Mouse (Mus musculus): ENCODE measurements at regions not wholly inside any gene's neighbourhood (a gene's known extent, or its start where the extent isn't known, plus 50 kb on each side); places are given as distances from the start of the nearest gene placed in this dataset.

DNA sequence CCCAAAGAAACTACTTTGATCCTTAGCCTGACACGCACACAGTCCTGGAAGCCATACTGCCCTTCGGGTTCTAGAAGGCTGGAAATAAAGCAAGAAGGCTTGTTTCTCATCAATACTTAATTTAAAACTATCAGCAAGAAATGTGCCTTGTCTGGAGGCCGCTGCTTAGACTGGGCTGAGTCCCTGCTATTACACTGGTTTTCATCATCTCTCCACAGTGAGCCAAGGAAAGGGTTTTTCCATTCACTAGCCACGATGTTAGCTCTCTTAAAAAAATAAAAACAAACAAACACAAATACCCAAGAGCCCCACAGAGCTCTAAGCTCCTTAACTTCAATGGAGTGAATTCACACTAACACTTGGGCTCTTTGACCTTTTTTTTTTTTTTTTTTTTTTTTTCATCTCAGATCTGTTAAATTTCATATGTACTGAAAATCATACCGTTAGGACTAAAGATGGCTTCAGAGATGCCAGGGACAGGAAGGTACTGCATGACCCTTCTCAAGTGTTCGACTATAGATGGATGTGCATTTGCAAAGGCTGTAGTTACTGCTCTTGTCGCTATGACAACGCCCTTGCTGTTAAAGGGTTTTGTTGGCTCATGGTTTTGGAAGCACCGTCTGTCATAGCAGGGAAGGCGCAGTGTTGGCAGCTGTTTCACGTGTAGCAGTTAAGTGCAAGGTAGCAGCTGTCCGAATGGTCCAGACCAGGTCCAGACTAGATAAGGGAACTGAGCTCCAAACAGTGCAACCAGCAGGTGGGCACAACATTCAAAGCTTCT lies 98.1 kb upstream of the Klf14 start:
- in situ Hi-C loops (cut with MboI; ENCODE audit: low pct_unique_long_range_greater_than_20kb in 1 of 2, low sequenced_read_pairs in 2 of 2, unreplicated experiment in 1 of 2), result no loop called here

DNA sequence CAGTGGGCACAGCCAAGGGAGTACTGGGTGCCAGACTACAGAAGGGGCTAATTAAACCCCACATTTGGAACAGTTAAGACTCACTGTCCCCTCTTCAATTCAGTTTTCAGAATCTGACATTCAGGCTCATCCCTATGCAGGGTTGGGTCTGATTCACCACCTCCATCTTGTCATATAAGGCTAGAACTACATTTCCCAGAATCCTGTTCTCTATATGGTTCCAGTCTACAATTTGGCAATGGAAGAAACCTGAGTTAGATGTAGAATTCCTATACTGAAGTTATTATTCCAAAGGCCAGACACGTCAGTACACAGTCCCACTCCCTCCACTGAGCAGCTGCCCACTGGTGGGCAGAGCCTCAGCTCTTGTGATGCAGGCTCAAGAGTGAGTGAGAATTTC lies 99.4 kb upstream of the Klf14 start:
- in situ Hi-C loops (cut with MboI; ENCODE audit: low pct_unique_long_range_greater_than_20kb in 1 of 2, low sequenced_read_pairs in 2 of 2, unreplicated experiment in 1 of 2), result no loop called here

DNA sequence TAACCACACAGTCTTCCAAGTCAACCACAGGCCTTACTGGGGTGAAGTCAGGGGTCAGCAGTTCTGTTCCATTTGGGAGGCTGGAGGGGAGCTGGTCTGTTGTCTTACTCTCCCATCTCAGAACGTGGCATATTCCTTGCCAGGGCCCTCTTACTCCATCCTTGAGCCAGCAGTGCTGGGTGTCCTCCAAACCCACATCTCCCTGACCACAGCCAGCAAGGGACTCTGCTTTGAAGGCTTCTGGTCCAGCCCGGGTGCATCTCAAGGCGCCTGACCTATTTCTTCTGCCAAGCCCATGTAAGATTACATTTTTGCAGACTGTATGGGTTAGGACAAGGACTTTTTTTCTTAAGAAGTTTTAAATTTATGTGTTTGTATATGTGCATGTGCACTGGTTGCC lies 100.1 kb upstream of the Klf14 start:
- in situ Hi-C loops (cut with MboI; ENCODE audit: low pct_unique_long_range_greater_than_20kb in 1 of 2, low sequenced_read_pairs in 2 of 2, unreplicated experiment in 1 of 2), result no loop called here

DNA sequence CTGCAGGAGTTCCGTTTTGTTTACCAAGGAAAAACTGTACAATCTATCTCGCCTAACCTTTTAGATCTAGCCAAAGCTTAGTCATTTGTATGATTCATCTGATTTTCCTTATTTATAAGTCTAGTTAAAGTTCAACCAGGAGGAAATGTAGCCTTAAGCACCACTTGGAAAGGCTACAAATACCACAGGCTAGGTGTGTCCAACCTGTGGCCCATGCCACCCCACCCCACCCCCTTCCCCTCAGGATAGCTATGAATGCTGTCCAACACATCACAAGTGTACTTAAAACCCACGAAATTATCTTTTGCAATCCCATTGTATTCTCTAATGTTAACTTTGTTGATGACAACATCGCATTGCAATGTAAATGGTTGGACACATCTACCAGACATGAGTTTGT lies 102.9 kb upstream of the Klf14 start:
- in situ Hi-C loops (cut with MboI; ENCODE audit: low pct_unique_long_range_greater_than_20kb in 1 of 2, low sequenced_read_pairs in 2 of 2, unreplicated experiment in 1 of 2), result loop anchor here in 1 of 2 experiments (10.0 kb wide), 1 partner anchor 113 kb away; no protein-coding TSS in a partner anchor

DNA sequence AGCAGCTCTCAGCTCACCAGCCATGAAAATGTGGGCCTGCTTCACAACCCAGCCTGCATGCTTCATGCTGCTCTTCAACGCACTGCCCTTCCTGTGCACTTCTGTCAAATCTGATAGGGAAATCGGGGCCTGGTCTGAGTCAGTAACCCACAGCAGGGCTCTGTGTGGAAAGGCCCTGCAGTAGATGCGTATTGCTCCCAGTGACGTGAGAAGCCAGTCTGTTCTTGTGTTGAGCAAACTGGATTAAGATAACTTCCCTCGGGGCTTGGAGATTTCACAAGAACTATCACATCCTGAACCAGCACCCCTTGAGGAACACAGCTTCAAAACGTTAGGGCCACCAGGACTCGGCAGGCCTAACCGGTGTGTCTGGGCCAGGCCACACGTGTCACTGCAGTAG lies 106.5 kb upstream of the Klf14 start:
- in situ Hi-C loops (cut with MboI; ENCODE audit: low pct_unique_long_range_greater_than_20kb in 1 of 2, low sequenced_read_pairs in 2 of 2, unreplicated experiment in 1 of 2), result loop anchor here in 1 of 2 experiments (10.0 kb wide), 1 partner anchor 109 kb away; no protein-coding TSS in a partner anchor

DNA sequence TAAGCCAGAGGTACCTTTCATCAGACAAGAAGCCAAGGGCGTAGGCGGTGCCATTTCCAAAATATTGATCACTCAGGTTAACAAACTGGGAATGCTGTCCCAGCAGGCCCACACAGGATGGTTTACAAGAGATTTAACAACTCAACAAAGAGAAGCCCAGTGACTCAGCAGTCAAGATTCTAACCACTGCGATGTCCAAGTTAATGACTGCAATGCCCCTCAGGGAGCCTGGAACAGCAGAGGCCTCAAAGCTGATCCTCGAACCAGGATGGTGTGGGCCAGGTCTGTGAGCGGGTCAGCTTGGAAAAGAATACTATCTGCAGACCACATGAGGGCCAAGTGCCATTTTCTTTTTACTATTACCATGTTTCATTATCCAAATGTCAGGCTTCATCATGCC lies 108.0 kb upstream of the Klf14 start:
- in situ Hi-C loops (cut with MboI; ENCODE audit: low pct_unique_long_range_greater_than_20kb in 1 of 2, low sequenced_read_pairs in 2 of 2, unreplicated experiment in 1 of 2), result loop anchor here in 1 of 2 experiments (10.0 kb wide), 1 partner anchor 108 kb away; no protein-coding TSS in a partner anchor

DNA sequence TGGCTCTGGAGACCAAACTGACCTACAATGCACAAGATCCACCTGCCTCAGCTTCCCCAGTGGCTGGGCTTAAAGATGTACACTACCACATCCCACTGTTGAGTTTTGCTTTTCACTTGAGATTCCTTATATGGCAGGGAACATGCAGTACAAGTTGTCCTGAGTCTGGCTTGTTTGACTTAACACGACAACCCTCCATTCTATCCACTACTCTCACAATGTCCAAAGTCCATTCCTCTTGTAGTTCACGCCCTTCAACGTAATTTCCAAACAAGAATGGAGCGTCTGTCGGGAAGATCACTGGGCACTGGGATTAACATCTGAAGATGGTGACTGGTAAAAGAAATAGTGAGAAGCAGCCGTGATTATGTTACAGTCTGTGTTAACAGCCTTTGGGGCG lies 108.6 kb upstream of the Klf14 start:
- in situ Hi-C loops (cut with MboI; ENCODE audit: low pct_unique_long_range_greater_than_20kb in 1 of 2, low sequenced_read_pairs in 2 of 2, unreplicated experiment in 1 of 2), result loop anchor here in 1 of 2 experiments (10.0 kb wide), 1 partner anchor 107 kb away; no protein-coding TSS in a partner anchor

DNA sequence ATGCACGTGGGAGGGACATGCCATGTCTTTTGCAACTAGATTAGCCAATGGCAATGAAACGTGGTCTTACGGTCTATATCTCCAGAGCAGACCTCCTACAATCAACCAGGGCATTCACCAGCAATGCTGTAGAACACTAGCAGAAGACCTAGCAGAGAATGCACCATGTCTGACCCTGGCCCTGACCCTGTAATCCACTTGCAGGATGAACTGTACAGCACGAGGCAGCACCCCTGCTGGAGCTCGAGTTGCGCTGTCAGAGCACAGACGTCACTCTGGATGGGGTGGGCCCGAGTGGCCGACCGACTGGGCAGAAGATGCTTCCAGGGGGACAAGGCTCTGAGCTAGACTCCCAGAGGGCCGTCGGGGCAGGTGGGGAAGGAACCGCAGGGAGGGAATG lies 110.4 kb upstream of the Klf14 start:
- in situ Hi-C loops (cut with MboI; ENCODE audit: low pct_unique_long_range_greater_than_20kb in 1 of 2, low sequenced_read_pairs in 2 of 2, unreplicated experiment in 1 of 2), result loop anchor here in 1 of 2 experiments (10.0 kb wide), 1 partner anchor 106 kb away; no protein-coding TSS in a partner anchor

DNA sequence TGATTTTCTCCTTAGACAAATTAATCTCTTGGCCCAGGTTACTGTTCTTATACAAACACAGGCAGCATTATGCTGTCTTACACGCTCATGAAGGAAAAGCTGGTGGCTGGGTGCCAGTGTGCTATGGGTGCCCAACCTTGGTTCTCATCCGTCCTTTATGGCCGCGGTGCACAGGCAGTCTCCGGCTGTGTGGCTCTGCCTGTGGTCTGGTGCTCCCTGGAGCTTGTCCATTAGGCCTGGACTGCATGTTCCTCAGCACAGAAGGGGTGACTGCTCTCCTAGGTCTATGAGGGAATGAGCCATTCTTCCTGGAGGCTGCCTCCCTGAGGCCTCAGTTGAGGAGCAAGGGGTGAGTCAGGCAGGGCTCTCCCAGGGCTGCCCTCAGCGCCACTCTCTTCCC lies 111.7 kb upstream of the Klf14 start:
- in situ Hi-C loops (cut with MboI; ENCODE audit: low pct_unique_long_range_greater_than_20kb in 1 of 2, low sequenced_read_pairs in 2 of 2, unreplicated experiment in 1 of 2), result no loop called here

DNA sequence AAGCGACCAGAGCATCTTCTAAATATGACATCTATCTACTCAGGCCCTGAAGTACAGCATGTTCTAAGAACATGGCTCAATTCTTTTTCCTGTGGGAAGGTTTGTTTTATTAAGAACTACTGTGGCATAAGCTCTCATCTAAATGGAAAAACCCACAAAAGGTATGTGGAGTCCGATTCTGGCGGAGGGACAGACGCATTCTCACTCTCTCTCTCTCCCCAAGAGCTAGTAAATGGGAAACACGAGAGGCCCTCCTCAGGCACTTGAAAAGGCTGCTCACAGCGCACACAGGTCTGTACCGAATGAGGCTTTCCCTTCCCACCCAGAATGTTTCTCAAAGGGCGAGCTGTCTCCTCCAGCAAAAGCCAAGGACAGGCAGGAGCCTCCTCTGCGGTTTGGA lies 112.1 kb upstream of the Klf14 start:
- in situ Hi-C loops (cut with MboI; ENCODE audit: low pct_unique_long_range_greater_than_20kb in 1 of 2, low sequenced_read_pairs in 2 of 2, unreplicated experiment in 1 of 2), result no loop called here

DNA sequence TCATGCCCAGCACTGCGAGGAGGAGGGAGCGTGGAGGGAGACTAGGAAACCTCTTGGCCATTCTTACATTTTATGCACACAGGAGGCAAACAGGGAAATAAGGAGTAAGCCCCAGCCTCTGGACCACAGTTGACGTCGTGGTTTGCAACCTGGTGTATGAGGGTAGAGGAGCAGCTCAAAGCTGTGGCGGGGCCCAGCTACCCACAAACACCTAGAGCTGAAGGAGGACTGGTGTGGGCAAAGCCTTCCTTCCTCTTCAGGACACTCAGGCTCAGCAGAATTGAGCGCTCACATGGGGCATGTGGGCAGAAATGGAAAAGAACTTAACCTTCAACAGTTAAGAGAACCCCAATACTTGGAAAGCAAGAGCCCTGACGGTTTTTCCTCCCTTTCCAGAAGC lies 113.2 kb upstream of the Klf14 start:
- in situ Hi-C loops (cut with MboI; ENCODE audit: low pct_unique_long_range_greater_than_20kb in 1 of 2, low sequenced_read_pairs in 2 of 2, unreplicated experiment in 1 of 2), result no loop called here

DNA sequence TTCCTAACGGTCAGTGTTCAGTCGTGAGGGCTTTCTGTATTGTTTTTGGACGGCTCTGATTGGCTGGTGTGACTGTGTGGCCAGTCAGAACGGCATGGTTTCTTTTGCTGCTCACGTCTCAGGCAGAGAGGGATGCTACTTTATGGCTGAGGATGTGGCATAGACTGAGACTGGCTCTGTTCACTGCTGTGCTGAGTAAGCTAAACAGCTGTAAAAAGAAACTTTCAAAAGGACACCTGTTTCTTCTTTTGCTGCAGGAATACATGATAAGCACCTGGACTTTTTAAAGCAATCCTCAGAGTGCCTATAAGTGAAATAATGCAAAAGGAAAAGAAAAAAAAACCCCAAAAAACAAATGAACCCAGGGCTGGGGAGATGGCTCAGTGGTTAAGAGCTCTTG lies 113.7 kb upstream of the Klf14 start:
- in situ Hi-C loops (cut with MboI; ENCODE audit: low pct_unique_long_range_greater_than_20kb in 1 of 2, low sequenced_read_pairs in 2 of 2, unreplicated experiment in 1 of 2), result no loop called here

DNA sequence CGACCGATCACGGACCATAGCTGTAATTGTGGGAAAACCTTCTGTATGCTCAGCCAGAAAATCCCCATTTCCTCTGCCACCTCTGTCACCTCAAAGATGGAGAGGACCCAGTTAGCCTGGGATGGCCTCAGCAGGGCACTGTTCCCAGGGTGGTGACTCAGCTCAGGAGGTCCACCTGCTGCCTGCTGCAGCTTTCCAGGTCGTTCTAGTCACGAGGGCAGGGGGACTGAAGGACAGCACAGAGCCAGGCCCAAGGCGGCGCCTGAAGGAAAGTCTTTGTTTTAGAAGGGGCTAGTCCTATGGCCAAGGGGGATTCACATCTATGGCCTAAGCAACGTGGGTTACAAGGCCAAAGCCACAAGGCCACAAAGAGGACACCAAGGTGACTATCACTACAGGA lies 114.5 kb upstream of the Klf14 start:
- in situ Hi-C loops (cut with MboI; ENCODE audit: low pct_unique_long_range_greater_than_20kb in 1 of 2, low sequenced_read_pairs in 2 of 2, unreplicated experiment in 1 of 2), result no loop called here

DNA sequence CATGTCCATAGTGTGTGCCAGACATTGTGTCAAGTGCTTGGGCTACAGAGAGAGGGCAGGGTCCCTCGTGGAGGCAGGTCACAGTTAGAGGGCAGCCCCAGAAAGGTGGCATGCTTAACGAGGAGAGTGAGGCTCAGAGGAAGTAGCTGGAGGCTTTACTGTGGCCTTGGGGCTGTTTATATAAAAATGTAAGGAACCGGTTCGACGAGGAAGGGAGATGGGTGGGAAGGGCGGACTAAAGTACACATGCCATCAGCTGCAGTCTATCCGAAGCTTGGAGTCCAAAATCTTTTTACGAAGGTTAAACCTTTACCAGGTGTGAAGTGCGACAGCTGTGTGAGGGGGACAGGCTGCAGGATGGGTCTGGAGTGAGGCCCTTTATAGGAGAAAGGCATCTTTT lies 115.5 kb upstream of the Klf14 start:
- in situ Hi-C loops (cut with MboI; ENCODE audit: low pct_unique_long_range_greater_than_20kb in 1 of 2, low sequenced_read_pairs in 2 of 2, unreplicated experiment in 1 of 2), result no loop called here

DNA sequence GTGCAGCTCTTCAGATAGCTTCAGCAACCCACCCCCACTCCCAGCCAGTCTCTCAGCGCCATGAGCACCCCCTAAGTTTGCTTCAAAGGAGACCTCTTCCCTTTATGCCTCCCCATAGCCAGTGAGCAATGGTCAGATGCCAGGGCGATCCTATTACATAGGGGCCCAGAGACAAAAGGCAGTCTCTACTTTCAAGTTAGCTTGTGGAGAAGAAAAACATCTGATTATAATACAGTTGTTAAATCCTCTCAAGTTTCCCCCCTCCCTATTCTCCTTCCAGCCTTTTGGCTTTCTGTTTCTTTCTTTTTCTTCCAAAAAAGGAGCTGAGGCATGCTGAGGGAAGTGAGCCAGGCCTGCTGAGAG lies 116.3 kb upstream of the Klf14 start:
- in situ Hi-C loops (cut with MboI; ENCODE audit: low pct_unique_long_range_greater_than_20kb in 1 of 2, low sequenced_read_pairs in 2 of 2, unreplicated experiment in 1 of 2), result no loop called here

DNA sequence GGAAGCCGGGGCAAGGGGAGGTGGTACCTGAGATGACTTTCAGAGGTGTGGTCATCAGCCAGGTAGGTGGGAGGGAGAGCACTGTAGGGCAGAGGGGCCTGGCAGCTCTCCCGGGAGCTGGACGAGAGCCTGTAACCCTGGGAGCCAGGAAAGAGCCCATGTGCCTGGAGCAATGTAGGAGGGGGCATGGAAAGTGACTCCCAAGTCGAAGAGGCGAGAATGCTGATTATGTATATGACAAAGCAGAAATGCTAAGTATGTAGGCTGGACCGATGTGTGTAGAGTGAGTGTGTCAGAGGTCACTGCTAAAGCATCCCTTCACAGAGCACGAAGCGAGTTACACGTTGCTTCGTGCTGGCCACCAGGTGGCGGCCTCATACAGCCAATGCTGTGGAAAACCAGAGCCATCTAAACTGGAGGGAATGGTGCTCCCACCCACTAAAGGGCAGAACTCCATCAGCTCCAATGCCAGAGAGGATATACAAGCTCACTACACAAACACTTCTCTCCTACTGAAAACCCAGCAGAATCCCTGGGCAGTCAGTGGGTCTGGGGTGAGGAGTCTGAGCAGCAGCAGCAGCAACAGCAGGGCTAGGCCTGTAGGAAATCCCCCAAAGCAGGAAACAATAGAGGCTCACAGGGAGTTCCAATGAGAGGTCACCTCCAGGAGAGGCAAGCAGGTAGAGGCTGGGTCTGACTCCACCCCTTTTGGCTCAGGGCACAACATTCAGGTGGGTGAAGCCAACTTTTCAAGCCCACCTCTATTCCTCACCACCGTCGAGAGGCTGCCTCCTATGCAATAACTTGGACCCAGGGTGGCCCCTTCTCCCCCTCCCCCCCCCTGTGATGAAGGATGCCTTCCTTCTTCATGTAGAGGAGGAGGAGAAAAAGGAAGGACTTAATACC lies 116.9 kb upstream of the Klf14 start:
- in situ Hi-C loops (cut with MboI; ENCODE audit: low pct_unique_long_range_greater_than_20kb in 1 of 2, low sequenced_read_pairs in 2 of 2, unreplicated experiment in 1 of 2), result no loop called here

DNA sequence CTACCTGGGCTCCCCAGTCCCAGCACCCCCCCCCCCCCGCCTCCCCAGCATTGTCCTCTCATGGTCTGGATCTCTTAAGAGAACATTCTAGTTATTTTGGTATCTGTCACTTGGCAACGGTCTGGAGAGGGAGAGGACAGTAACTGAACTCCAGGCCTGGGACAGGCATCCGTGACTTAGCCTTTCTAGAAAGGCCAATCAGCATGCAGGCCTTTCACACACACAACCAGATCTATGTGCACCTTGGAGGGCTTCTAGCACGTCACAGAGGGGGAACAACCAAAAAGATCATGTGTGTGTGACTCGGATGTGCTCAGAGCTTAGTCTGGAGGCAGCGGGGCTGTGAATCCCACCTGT lies 117.6 kb upstream of the Klf14 start:
- in situ Hi-C loops (cut with MboI; ENCODE audit: low pct_unique_long_range_greater_than_20kb in 1 of 2, low sequenced_read_pairs in 2 of 2, unreplicated experiment in 1 of 2), result no loop called here

DNA sequence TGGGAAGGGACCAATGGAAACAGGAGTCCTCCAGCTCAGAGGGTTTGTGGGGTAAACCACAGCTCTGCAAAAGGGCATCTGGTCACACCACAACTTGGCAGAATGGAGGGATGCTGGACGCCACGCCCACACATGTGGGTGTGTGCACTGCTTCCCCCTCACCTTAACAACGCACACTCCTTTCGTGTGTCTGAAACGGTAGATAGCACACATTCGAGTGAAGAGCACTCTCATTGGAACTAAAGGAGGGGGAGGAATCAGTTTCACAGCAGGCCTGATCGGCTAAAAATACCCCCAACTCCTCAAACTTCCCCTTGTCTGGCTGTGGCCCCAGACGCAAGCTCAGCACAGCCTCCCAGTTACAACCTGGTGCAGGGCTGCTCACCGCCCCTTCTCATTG lies 118.3 kb upstream of the Klf14 start:
- in situ Hi-C loops (cut with MboI; ENCODE audit: low pct_unique_long_range_greater_than_20kb in 1 of 2, low sequenced_read_pairs in 2 of 2, unreplicated experiment in 1 of 2), result no loop called here

DNA sequence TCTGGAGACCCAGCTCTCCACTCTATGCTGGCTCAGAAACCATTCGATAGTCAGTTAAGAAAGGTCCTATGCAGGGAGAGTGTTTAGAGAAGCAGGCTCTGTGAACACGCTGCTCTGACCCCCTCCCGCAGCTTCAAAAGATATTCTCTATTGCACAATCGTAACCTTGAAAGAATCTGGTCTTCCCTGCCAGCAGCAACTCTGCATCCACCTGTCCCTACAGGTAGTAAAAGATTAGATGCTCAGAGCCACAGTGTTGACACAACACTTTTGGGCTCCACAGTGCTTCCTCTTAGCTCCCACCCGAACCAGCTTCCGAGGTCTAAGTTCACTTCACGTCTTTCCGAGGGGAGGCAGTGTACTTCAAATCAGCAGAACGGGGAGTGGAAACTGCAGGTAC lies 118.9 kb upstream of the Klf14 start:
- in situ Hi-C loops (cut with MboI; ENCODE audit: low pct_unique_long_range_greater_than_20kb in 1 of 2, low sequenced_read_pairs in 2 of 2, unreplicated experiment in 1 of 2), result no loop called here

DNA sequence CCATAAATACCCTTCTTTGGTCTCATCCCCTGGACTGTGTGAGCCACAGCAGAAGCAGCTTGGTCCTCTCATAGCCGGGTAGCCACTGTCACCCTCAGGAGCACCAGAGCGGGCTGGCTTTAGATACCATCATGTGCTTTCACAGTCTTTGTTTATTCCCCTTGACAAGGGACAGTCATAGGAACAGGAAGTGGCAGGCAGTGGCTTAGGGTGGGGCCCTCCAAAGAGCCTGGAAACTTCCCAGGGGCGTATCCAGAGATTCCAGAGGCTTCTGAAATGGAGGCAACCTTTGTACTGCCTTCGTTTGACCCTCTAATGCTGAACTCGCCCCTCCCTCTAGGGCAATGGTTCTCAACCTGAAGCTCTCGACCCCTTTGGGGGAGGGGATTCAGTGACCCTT lies 119.5 kb upstream of the Klf14 start:
- in situ Hi-C loops (cut with MboI; ENCODE audit: low pct_unique_long_range_greater_than_20kb in 1 of 2, low sequenced_read_pairs in 2 of 2, unreplicated experiment in 1 of 2), result no loop called here

Measured in mouse embryonic stem cell (cell line).